Mouse (Mus musculus) kidney, embryonic 14.5 days (tissue): ENCODE data around the gene St6galnac3. TPM values are rescaled to one million over a fixed set of nuclear protein-coding genes. Genes with fewer than 3 reads are reported as not detected.

ENCODE experiments used
- ATAC-seq: fragments of 200-750 bp; cut with Nextera tagmentation; 2 replicates; pipeline ENCODE4 v1.8.0; 2017; ENCODE audit warnings: moderate number of reproducible peaks, mild to moderate bottlenecking, moderate TSS enrichment, moderate library complexity; ENCODE audit not compliant: low FRiP score, low TSS enrichment
- H3K27ac ChIP-seq: fragments of 300-500 bp; sonication (generic); 2 replicates; pipeline ENCODE4 v1.5.1; 2014; ENCODE audit warnings: low read depth, mild to moderate bottlenecking, low read length, moderate library complexity, mixed read lengths
- H3K27me3 ChIP-seq: fragments of 300-500 bp; sonication (generic); 2 replicates; pipeline ENCODE4 v1.6.1; 2014; ENCODE audit warnings: mild to moderate bottlenecking, low read length; ENCODE audit not compliant: control insufficient read depth, insufficient read depth
- H3K36me3 ChIP-seq: fragments of 300-500 bp; sonication (generic); 2 replicates; pipeline ENCODE4 v1.6.1; 2014; ENCODE audit warnings: low read length, mixed read lengths; ENCODE audit not compliant: control insufficient read depth, insufficient read depth
- H3K4me1 ChIP-seq: fragments of 300-500 bp; sonication (generic); 2 replicates; pipeline ENCODE4 v1.6.1; 2014; ENCODE audit warnings: low read length, mixed read lengths; ENCODE audit not compliant: control insufficient read depth, insufficient read depth
- H3K4me2 ChIP-seq: fragments of 300-500 bp; sonication (generic); replicated peaks from 2 replicates; pipeline ENCODE4 v1.6.1; 2014; ENCODE audit warnings: low read depth, mild to moderate bottlenecking, low read length
- H3K4me3 ChIP-seq: fragments of 300-500 bp; sonication (generic); 2 replicates; pipeline ENCODE4 v1.5.1; 2014; ENCODE audit warnings: mild to moderate bottlenecking, low read length
- H3K9ac ChIP-seq: fragments of 300-500 bp; sonication (generic); 2 replicates; pipeline ENCODE4 v1.6.1; 2014; ENCODE audit warnings: low read depth, mild to moderate bottlenecking, low read length, moderate library complexity
- H3K9me3 ChIP-seq: fragments of 300-500 bp; sonication (generic); 2 replicates; pipeline ENCODE4 v1.6.1; 2016; ENCODE audit warnings: low read length; ENCODE audit not compliant: control insufficient read depth
- WGBS: fragments of 180-500 bp; shearing (Covaris S2); extraction: QIAGEN DNeasy Blood & Tissue Kit; methylation state at CpG from one replicate; pipeline ENCODE4 v1.1.7; 2014; 5-methylcytosine and 5-hydroxymethylcytosine counted together
- polyA plus RNA-seq: library from polyadenylated mRNA; unstranded; fragments of >200 nt; fragmentation: Nextera tagmentation; extraction: Ambion mirVana; gene quantifications from 2 replicates; pipeline ENCODE4 v1.2.1, GENCODE M21; 2014

Gene St6galnac3
- polyA plus RNA-seq, 1 experiment from 2014 or later: 63.8 TPM

- 87% methylated on average over 3 of the region's 3 CpGs for WGBS
- no peak overlapping the region for H3K4me2 ChIP-seq
- no peak overlapping the region for H3K27ac ChIP-seq
- no peak overlapping the region for H3K9ac ChIP-seq
- no peaks in the 10 kb centered on the region for H3K27me3 ChIP-seq
- H3K9me3 ChIP-seq: no peaks in the 10 kb centered on the region
- peaks cover 19% of the 10 kb centered on the region for H3K4me1 ChIP-seq
- H3K4me3 ChIP-seq: no peak overlapping the region
- no peak for ATAC-seq
- no peaks in the 10 kb centered on the region for H3K36me3 ChIP-seq
Measured at GRCm38 (mm10) chr3:153509029-153509428, 215.9 kb downstream of the St6galnac3 start.

DNA sequence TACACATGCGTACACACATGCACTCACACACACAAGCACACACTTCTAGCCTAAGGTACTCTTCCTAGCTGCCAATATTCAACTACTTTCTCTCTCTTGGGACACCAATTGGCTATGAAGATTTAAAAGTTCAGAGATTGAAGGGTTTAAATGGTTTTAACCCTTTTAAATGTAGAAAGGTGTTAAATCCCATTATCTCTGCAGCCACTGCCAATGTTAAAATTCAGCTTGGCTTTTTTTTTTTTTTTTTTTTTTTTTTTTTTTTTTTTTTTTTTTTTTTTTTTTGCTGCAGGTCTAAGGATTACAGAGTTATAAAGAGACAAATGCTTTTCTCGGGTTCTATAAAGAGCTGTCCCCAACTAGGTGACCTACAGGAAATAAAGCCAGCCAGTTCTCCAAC is 216.4 kb downstream of the St6galnac3 start:
- Histone ChIP-seq H3K4me3 (no peak overlapping the region), H3K27me3 (no peaks in the 10 kb centered on the region), H3K36me3 (no peaks in the 10 kb centered on the region), H3K4me2 (no peak overlapping the region), H3K9me3 (no peaks in the 10 kb centered on the region), H3K4me1 (peaks cover 19% of the 10 kb centered on the region), H3K9ac (no peak overlapping the region), H3K27ac (no peak overlapping the region)
- ATAC-seq: no peak
- WGBS: 84% methylated on average over 2 of the region's 2 CpGs

DNA sequence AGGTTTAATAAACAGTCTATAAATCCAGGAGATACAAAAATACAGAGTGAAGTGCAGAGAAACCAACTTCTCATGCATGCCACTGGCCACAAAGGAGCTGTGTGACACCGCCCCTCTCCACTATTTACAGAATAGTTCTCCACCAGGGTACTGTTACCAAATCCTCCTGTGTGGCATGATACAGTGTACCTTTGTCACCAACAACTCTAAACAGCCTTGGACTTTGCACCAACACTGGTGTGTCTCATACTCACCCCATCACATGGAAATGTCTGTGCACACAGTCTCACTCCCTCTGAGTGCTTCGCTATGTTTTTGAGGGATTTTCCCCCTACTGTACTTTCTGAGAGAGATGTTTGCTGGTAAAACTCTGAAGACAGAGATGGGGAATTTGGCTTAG is 217.4 kb downstream of the St6galnac3 start:
- Histone ChIP-seq H3K27me3 (no peaks in the 10 kb centered on the region), H3K36me3 (no peaks in the 10 kb centered on the region), H3K4me3 (no peak overlapping the region), H3K4me1 (peaks cover 10% of the 10 kb centered on the region), H3K9me3 (no peaks in the 10 kb centered on the region), H3K4me2 (no peak overlapping the region), H3K27ac (no peak overlapping the region), H3K9ac (no peak overlapping the region)
- WGBS: 84% methylated on average over 2 of the region's 2 CpGs
- no peak for ATAC-seq

GRCm38 (mm10) chr3:153502488-153502887 is 222.5 kb downstream of the St6galnac3 start:
- 72% methylated on average over 4 of the region's 4 CpGs for WGBS
- no peak for ATAC-seq
- no peaks in the 10 kb centered on the region for H3K27me3 ChIP-seq
- H3K4me1 ChIP-seq: no peaks in the 10 kb centered on the region
- no peaks in the 10 kb centered on the region for H3K36me3 ChIP-seq
- no peaks in the 10 kb centered on the region for H3K9me3 ChIP-seq
- H3K27ac ChIP-seq: no peak overlapping the region
- H3K9ac ChIP-seq: no peak overlapping the region
- H3K4me2 ChIP-seq: no peak overlapping the region
- H3K4me3 ChIP-seq: no peak overlapping the region

DNA sequence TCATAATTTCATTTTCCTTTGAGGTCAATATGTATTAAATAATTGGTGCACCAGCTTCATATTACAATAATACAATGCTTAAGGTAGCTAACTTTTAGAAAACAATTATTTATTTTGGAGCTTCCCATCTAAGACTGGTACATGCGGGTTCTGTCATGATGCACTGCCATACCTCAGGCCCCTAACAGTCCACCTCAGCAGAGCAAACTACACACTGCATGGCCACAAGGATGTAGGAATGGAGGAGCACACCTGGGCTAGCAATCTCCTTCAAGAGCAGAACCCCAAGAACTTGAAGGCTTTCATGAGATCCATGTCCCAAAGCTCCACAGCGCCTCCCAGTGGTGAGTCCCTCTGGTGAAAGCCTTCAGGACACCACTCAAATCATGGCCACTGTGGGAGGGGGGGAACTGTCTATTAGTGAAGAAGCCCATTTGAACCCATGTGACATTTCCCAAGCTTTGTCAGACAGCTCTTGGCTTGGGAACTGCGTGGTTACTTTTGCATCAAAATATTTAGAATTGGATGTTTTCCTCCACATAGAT is 223.6 kb downstream of the St6galnac3 start:
- Histone ChIP-seq H3K27ac (no peak overlapping the region), H3K4me1 (no peaks in the 10 kb centered on the region), H3K4me3 (no peak overlapping the region), H3K27me3 (no peaks in the 10 kb centered on the region), H3K36me3 (no peaks in the 10 kb centered on the region), H3K4me2 (no peak overlapping the region), H3K9ac (no peak overlapping the region), H3K9me3 (no peaks in the 10 kb centered on the region)
- ATAC-seq: no peak
- WGBS: 64% methylated on average over 3 of the region's 3 CpGs

DNA sequence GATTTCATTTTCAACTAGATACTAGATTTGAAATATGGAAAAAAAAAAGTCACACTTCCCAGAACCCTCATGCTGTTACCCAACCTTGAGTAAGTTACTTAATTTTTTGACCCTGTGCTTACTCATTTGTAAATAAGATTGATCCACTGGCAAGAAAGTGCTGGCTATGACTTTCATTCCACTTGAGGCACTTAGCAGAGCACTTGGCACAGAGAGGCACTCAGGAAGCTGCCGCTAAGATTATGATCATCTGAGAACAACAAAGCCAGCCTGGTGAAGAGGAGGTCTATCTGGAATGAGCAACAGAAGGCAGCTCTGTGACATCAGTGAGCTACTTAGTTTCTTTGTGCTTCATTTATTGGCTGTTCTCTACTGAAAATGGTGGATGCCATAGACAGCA is 232.0 kb downstream of the St6galnac3 start:
- Histone ChIP-seq H3K27me3 (no peaks in the 10 kb centered on the region), H3K27ac (no peak overlapping the region), H3K4me1 (peaks cover 9% of the 10 kb centered on the region), H3K9ac (no peak overlapping the region), H3K4me2 (no peak overlapping the region), H3K4me3 (no peak overlapping the region), H3K36me3 (no peaks in the 10 kb centered on the region), H3K9me3 (no peaks in the 10 kb centered on the region)
- ATAC-seq: no peak
- 68% methylated on average over 1 of the region's 1 CpGs for WGBS

- Histone ChIP-seq H3K4me3 (no peak overlapping the region), H3K27ac (no peak overlapping the region), H3K9ac (no peak overlapping the region), H3K4me2 (no peak overlapping the region), H3K27me3 (no peaks in the 10 kb centered on the region), H3K4me1 (peaks cover 9% of the 10 kb centered on the region), H3K9me3 (no peaks in the 10 kb centered on the region), H3K36me3 (no peaks in the 10 kb centered on the region)
- ATAC-seq: no peak
- 82% methylated on average over 9 of the region's 9 CpGs for WGBS
Measured at GRCm38 (mm10) chr3:153489718-153490117, 235.3 kb downstream of the St6galnac3 start.

- no peak overlapping the region for H3K4me3 ChIP-seq
Measured at GRCm38 (mm10) chr3:153488931-153489330, 236.0 kb downstream of the St6galnac3 start.

GRCm38 (mm10) chr3:153485176-153485575 is 239.8 kb downstream of the St6galnac3 start:
- H3K4me3 ChIP-seq: no peak overlapping the region
- H3K27ac ChIP-seq: no peak overlapping the region
- H3K27me3 ChIP-seq: no peaks in the 10 kb centered on the region
- no peaks in the 10 kb centered on the region for H3K36me3 ChIP-seq
- ATAC-seq: no peak
- H3K4me1 ChIP-seq: no peaks in the 10 kb centered on the region
- no peaks in the 10 kb centered on the region for H3K9me3 ChIP-seq
- 73% methylated on average over 5 of the region's 5 CpGs for WGBS
- H3K4me2 ChIP-seq: no peak overlapping the region
- H3K9ac ChIP-seq: no peak overlapping the region

More at GRCm38 (mm10) chr3:153488931-153489330, 236.0 kb downstream of the St6galnac3 start:
- no peak overlapping the region for H3K4me2 ChIP-seq
- no peak for ATAC-seq
- H3K27ac ChIP-seq: no peak overlapping the region
- H3K9ac ChIP-seq: no peak overlapping the region
- no peaks in the 10 kb centered on the region for H3K36me3 ChIP-seq
- no peaks in the 10 kb centered on the region for H3K27me3 ChIP-seq
- 82% methylated on average over 5 of the region's 5 CpGs for WGBS
- no peaks in the 10 kb centered on the region for H3K9me3 ChIP-seq
- peaks cover 9% of the 10 kb centered on the region for H3K4me1 ChIP-seq
